Mouse (Mus musculus): ENCODE results near the gene Abi3.

Gene Abi3

DNA sequence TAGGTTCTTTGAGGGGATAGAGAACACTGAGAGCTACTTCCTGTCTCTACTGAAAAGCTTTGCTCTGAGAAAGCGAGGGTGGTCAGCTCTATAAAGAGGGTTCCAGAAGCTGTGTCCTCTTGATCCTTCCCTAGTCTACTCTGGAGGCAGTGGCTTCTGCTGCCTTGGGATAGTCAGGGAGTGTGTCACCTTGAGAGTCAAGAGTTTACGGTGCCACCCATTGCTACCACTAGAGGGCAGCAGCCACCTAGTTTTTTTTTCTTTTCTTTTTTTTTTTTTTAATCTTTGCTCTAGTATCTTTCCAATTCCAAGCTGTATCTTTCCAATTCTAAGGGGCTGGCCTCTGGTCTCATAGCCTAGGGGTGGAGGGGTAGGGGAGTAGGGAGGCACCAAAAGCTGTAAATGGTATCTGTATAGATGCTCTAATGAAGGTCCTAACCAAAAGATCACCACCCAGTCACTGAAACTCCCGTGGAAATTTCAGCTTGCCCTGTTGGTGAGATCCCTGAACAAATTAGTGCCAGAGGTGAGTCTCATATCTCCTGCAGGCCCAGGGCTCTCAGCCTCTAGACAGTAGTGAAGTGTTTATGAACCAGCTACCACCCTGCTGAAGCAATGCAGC, 14.7 kb downstream of the Abi3 start:
- no peak for ATAC-seq (ENCODE audit: insufficient number of reproducible peaks, low FRiP score, low TSS enrichment)

GRCm38 (mm10) chr11:95827168-95827447, 15.2 kb downstream of the Abi3 start:
- ATAC-seq (ENCODE audit: insufficient number of reproducible peaks, low FRiP score, low TSS enrichment): no peak

GRCm38 (mm10) chr11:95826317-95827167, 15.7 kb downstream of the Abi3 start:
- no peak for ATAC-seq (ENCODE audit: insufficient number of reproducible peaks, low FRiP score, low TSS enrichment)

GRCm38 (mm10) chr11:95825625-95826024, 16.7 kb downstream of the Abi3 start:
- no peak for ATAC-seq (ENCODE audit: insufficient number of reproducible peaks, low FRiP score, low TSS enrichment)

DNA sequence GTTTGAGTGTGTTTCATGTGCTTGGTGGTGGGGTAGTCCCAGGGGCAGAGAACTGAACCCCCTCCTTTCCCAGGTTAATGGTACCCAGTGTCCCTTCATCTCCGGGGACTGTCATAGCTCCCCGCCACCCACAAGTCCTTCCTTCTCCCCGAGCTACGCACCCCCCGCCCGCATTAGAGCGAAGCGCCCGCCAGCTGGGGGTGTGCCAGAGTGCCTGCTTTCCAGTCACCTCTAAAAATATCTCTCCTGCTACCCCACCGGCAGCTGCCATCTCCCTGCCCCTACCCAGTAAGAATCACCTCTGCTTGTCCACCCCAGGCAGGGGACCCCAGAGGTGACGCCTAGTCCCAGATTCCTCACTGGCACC, 17.4 kb downstream of the Abi3 start:
- ATAC-seq (ENCODE audit: insufficient number of reproducible peaks, low FRiP score, low TSS enrichment): no peak

DNA sequence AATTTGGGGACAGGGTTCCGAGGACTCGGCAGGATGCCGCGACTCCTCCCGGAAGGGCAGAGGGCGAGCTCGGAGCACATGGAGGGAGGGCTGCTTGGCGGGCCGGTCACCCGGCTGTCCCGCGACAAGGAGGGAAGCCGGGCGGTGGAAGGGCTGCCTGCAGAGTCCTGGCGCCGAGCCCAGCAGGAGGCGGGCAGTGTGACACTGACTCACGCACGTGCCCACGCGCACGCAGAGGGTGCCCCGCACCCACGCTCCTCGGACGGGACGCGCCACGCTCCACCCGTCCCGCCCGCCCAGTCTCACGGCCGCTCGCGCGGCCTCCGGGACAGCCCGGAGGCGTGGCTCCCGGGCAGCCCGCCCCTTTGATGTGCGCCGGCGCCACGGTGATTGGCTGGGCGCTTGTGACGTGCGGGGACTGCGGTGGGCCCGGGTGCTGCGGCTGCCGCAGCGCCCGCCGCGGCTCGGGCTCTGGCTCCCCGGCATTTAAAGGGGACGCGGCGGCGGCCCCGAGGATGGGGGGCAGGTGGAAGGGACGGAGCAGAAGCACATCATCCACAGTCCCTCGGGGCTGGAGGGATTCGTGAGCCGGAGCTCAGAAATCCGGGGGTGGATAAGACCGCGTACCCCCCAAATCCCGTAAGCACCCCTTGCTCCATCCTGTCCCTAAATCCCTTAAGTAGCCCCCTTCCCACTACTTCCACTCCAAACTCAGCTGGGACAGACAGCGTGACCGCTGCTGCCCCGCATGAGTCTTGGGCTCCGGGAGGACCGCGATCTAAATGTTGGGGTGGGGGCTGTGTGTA, 18.0 kb downstream of the Abi3 start, which contains the start of gene Phospho1:
Phospho1 (plus strand) TSS at position 429 of the 806 bp plus-strand sequence.
- peak; percentile 89 for ATAC-seq (ENCODE audit: insufficient number of reproducible peaks, low FRiP score, low TSS enrichment)

DNA sequence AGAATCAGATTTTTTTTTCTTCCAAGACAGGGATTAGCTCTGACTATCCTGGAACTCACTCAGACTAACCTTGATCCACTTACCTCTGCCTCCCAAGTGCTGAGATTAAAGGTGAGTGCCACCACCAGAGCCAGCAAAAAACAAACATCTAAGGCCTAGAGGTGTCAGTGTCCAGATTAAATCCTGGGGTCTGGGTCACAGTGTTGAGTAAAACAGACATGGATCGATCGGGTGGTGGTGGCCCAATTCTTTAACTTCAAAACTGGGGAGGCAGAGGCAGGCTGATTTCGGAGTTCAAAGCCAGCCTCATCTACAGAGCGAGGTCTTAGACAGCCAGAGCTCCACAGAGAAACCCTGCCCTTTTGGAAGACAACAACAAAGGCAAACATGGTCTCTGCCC, 19.8 kb downstream of the Abi3 start:
- no peak for ATAC-seq (ENCODE audit: insufficient number of reproducible peaks, low FRiP score, low TSS enrichment)

DNA sequence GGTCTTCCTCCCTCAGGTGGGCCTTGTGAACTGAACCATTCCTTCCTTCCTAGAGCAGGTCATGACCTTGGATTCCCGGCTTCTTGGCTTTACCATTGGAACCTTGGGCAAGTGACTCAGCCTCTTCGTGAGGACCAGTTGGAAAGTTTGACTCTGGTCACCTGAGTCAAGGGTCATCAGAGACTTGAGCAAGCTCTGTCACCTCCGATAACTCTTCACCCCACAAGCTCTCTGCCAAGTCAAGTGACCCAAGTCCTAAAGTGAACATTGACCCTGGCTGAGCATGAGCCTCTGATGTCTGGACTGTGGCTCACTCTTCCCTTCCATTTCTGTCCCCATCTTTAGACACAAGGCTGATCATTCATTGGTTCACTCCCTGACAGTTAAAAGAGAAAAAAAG, 20.8 kb downstream of the Abi3 start:
- no peak for ATAC-seq (ENCODE audit: insufficient number of reproducible peaks, low FRiP score, low TSS enrichment)

GRCm38 (mm10) chr11:95819138-95819537, 23.1 kb downstream of the Abi3 start:
- ATAC-seq (ENCODE audit: insufficient number of reproducible peaks, low FRiP score, low TSS enrichment): no peak

DNA sequence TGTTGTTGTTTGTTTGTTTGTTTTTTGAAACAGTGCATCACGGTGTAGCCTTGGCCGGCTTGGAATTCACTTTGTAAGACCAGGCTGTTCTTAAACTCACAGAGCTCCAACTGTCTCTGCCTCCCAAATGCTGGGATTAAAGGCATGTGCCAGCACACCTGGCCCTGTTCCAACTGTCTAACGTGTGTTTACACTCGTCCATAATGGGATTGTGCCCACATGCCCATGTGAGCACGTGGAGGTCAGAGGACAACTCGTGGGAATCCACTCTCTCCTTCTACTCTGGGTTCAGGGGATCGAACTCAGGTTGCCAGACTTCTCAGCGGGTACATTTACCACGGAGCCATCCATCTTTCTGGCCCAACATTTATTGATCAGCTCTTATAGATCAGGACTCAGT, 26.9 kb downstream of the Abi3 start:
- no peak for ATAC-seq (ENCODE audit: insufficient number of reproducible peaks, low FRiP score, low TSS enrichment)

DNA sequence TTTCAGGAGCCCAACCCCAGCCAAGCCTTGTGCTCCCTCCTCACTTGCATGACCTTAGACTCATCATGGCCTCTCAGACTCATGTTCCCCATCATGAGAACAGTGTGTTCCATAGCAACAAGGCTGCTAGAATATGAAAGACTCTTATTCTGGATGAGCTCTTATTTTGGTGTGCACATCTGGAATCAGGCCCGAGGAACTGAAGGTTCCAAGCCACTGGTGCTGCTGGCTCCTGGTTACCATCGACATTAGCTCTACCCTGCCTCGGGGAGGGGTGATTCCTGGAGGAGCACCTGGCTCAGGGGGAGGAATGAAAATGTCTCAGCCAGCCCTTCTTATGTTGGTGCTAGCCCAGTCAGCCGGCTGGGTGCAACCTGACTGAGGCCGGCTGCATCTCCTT, 27.4 kb downstream of the Abi3 start:
- ATAC-seq (ENCODE audit: insufficient number of reproducible peaks, low FRiP score, low TSS enrichment): no peak

DNA sequence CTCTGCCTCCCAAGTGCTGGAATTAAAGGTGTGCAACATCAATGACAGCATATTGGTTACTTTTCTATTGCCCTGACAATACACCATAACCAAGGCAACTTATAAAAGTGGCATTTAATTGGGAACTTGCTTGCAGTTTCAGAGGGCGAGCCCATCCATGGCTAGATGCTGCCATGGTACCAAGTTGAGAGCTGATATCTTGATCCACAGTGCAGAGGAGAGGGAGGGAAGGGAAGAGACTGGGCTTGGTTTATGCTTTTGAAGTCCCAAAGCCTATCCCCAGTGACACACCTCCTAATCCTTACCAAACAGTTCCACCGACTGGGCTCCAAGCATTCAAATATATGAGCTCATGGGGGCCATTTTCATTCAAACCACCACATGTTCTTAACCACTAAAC, 28.2 kb downstream of the Abi3 start:
- ATAC-seq (ENCODE audit: insufficient number of reproducible peaks, low FRiP score, low TSS enrichment): no peak

DNA sequence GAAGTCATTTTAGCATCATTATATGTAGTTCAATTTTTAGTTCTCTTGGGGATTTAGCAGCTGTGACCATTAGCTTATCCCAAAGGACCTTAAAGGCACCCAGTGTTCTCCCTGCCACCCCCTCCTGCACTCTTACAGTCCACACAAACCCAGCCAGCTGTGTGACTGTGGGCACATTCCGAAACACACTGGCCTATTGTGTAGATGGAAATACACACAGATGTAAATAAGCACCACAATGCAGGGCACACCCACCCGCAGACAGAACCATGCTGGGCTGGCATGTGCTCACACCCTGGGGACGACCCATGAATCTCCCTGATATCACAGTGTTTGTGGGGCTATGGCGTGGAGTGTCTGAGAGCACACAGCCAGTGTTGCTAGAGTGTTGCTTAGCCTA, 30.1 kb downstream of the Abi3 start:
- no peak for ATAC-seq (ENCODE audit: insufficient number of reproducible peaks, low FRiP score, low TSS enrichment)

DNA sequence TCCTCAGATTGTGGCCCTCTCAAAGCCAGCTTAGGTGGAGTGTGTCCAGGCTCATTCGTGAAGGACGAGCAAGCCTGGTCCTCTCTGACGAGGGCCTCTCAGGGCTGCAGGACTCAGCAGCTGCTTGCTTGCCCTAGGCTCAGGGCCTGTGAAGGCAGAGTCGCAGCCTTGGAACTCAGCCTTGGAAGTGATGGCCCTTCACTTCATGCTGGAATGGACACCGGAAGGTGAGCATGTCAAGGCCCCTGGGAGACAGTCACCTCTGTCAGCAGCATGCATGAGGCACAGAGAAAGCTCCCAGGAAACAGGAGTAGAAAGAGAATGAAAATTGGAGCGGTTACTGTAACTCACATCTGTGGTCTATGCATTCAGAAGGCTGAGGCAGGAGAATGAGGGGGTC, 30.5 kb downstream of the Abi3 start:
- ATAC-seq (ENCODE audit: insufficient number of reproducible peaks, low FRiP score, low TSS enrichment): no peak

DNA sequence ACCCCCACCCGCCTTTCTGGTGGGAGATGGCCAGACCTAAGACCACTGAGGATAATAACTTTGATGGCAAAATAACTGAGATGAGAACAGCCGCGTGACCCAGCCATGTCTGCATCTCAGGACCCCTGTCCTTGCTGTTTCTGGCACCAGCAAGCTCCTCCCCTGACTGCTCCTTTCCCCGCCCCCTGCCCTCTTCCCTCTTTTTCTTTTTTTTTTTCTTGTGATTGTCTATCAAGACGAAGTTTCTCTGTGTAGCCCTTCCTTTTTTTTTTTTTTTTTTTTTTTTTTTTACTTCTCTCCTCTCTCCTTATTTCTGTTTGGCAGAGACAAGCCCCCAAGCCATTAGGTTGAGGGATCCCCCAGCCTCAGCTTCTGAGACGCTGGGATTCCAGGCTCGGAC, 31.4 kb downstream of the Abi3 start:
- no peak for ATAC-seq (ENCODE audit: insufficient number of reproducible peaks, low FRiP score, low TSS enrichment)

DNA sequence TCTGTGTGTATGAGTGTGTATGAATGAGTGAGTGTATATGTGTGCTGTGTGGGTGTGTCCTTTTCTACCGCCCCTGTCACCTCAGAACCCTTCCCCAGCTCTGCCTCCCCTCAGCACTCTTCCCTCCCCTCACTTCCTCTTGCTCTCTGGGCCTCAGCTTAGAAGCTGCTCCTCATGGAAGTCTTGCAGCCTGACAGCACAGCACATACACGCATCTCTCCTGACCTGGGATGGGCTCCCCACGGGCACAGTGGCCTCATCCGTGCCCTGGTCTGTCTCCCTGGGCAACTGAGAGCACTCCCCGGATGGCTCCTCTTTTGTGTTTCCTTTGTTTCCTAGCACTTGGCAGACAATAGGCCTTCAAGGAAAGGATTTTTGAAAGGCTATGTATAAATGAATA, 32.7 kb downstream of the Abi3 start:
- ATAC-seq (ENCODE audit: insufficient number of reproducible peaks, low FRiP score, low TSS enrichment): no peak

DNA sequence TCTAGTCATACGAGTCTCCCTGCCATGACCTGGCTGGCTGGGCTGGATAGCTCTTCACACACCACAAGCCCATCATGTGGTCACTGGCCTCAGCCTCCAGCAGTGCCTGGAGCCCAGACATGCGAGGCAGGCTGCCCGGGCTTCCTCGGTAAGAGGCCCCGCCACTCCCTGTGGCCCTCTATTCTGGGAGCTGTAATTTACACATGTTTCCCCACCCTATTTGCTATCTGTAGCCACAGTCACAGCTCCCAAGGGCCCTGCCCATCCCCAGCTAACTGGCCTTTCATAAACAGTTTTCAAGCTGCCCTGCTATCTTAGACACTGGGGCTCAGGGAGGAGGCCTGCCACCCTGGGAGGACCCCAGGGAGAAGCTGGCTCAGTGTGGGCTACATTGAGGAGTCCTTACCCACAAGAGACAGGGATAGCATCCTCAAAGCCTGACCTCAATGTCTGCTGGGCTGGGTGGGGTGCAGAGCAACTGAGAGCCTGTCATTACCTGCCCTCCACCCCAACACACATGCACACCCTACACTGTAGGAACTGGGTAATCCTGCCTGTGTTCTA, 33.7 kb downstream of the Abi3 start:
- no peak for ATAC-seq (ENCODE audit: insufficient number of reproducible peaks, low FRiP score, low TSS enrichment)

DNA sequence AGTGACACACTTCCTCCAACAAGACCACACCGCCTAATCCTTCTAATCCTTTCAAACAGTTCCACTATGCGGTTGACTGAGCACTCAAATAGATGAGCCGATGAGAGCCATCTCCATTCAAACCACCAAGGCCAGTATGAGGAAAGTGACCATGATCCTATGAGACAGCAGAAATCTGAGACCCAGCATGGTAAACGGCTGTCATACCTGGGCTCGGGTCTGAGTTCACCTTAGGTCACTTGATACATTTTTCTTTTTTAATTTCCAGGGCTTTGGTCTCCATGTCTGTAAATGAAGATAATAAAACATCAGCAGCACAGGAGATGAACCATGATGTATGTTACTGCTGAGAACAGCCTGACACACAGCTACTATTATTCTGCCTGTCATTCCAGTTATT, 34.4 kb downstream of the Abi3 start:
- no peak for ATAC-seq (ENCODE audit: insufficient number of reproducible peaks, low FRiP score, low TSS enrichment)

GRCm38 (mm10) chr11:95805527-95805926, 36.7 kb downstream of the Abi3 start:
- no peak for ATAC-seq (ENCODE audit: insufficient number of reproducible peaks, low FRiP score, low TSS enrichment)

DNA sequence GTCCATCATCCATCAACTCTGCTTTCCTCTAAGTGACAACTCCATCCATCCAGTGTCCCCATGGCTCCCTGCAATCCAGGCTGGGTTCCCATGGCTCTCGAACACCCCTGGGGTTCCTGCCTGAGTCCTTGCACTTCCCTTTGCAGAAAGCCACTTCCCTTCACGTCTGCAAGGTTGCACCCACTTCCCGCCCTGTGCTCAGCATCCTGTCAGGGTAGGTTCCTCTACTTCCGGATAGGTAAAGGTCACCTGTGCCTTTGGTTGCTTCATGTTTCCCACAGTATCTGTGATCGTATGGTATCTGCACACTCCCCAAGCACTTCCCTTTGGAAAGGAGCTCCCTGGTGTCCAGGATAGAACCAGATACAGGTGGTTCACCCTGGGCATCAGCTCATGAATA, 37.3 kb downstream of the Abi3 start:
- no peak for ATAC-seq (ENCODE audit: insufficient number of reproducible peaks, low FRiP score, low TSS enrichment)

DNA sequence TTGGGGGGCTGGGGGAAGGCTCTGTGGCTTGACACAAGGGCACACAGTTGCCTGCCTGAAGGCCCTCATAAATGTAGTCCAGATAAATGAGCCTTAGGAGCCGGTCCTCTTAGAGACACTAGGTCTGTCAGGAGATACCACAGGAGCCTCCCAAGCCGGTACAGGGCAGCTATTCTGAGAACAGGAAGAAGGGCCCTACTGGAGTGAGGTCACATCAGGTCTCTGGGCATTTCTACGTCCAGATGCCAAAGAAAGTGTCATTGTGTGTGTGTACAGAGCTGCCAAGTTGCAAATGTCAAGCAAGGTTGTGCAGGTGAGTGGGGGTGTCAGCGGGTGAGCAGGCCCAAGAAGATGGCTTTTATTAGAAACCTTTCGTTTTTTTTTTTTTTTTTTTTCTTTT, 46.7 kb downstream of the Abi3 start:
- ATAC-seq (ENCODE audit: insufficient number of reproducible peaks, low FRiP score, low TSS enrichment): no peak
